Mouse (Mus musculus) liver, postnatal 0 days (tissue): ENCODE results near the gene Klhl10. TPM values are rescaled to one million over a fixed set of nuclear protein-coding genes. Genes with fewer than 3 reads are reported as not detected.

ENCODE experiments used
- ATAC-seq: fragments of 200-750 bp; cut with Nextera tagmentation; 2 replicates; pipeline ENCODE4 v1.8.0; 2017; ENCODE audit warnings: mild to moderate bottlenecking, moderate library complexity
- DNase-seq: peaks from one replicate; pipeline ENCODE4 v3.0.0-alpha.2; 2016
- H3K27ac ChIP-seq: fragments of 300-500 bp; sonication (generic); 2 replicates; pipeline ENCODE4 v1.5.1; 2014; ENCODE audit warnings: antibody characterized with exemption, moderate library complexity, mild to moderate bottlenecking, low read depth
- H3K27me3 ChIP-seq: fragments of 300-500 bp; sonication (generic); 2 replicates; pipeline ENCODE4 v1.6.1; 2014; ENCODE audit warnings: low read length, control low read depth, mixed read lengths; ENCODE audit not compliant: insufficient read depth
- H3K36me3 ChIP-seq: fragments of 300-500 bp; sonication (generic); replicated peaks from 2 replicates; pipeline ENCODE4 v1.6.1; 2014; ENCODE audit warnings: mild to moderate bottlenecking, control low read depth, low read length, moderate library complexity, mixed read lengths; ENCODE audit not compliant: insufficient read depth
- H3K4me1 ChIP-seq: fragments of 300-500 bp; sonication (generic); 2 replicates; pipeline ENCODE4 v1.6.1; 2014; ENCODE audit warnings: antibody characterized with exemption, mild to moderate bottlenecking, control low read depth; ENCODE audit not compliant: insufficient read depth
- H3K4me2 ChIP-seq: fragments of 300-500 bp; sonication (generic); 2 replicates; pipeline ENCODE4 v1.6.1; 2014; ENCODE audit warnings: low read depth, mild to moderate bottlenecking, low read length, moderate library complexity, mixed read lengths
- H3K4me3 ChIP-seq: fragments of 300-500 bp; sonication (generic); 2 replicates; pipeline ENCODE4 v1.5.1; 2014; ENCODE audit warnings: low read depth, low read length
- H3K9ac ChIP-seq: fragments of 300-500 bp; sonication (generic); replicated peaks from 2 replicates; pipeline ENCODE4 v1.6.1; 2014; ENCODE audit warnings: mild to moderate bottlenecking, moderate library complexity
- H3K9me3 ChIP-seq: fragments of 300-500 bp; sonication (generic); 2 replicates; pipeline ENCODE4 v1.6.1; 2016; ENCODE audit warnings: mild to moderate bottlenecking, control low read depth, low read length, mixed read lengths
- CTCF ChIP-seq: sonication (generic); IDR thresholded peaks from 2 replicates; pipeline ENCODE4 v1.5.1; 2016; ENCODE audit warnings: antibody characterized with exemption, low read depth
- EP300 ChIP-seq: IDR thresholded peaks from 2 replicates; pipeline ENCODE4 v1.6.1; 2016; ENCODE audit warnings: antibody characterized with exemption, low read depth, mild to moderate bottlenecking
- WGBS: fragments of 180-500 bp; shearing (Covaris S2); extraction: QIAGEN DNeasy Blood & Tissue Kit; methylation state at CpG from one replicate; pipeline ENCODE4 v1.1.7; 2014; ENCODE audit not compliant: insufficient replicate concordance; 5-methylcytosine and 5-hydroxymethylcytosine counted together
- polyA plus RNA-seq: library from polyadenylated mRNA; unstranded; fragments of >200 nt; fragmentation: Nextera tagmentation; extraction: Ambion mirVana; gene quantifications from 2 replicates; pipeline ENCODE4 v1.2.1, GENCODE M21; 2015

Klhl10 gene
- polyA plus RNA-seq, 1 experiment from 2014 or later = 0.07 TPM

DNA sequence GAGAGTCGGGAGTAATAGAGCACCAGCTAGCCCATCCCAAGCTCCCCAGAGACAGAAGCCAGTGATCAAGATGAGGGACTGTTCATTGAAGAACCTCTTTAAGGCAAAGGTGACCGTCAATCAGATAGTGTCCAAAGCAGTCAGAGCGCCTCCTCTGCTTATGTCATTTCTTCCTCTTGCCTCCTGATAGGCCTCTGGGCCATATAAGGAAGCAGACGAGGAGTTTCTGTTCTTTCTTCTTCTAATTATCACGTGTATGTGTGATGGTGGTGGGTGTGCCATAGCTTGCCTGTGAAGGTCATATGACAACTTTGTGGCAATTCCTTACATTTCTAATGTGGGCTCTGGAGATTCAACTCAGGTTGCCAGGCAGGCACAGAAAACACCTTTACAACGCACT, 40.9 kb upstream of the Klhl10 start:
- H3K9me3 ChIP-seq = no peaks in the 10 kb centered on the region
- no peak for ATAC-seq
- no peak overlapping the region for H3K9ac ChIP-seq
- peaks cover 12% of the 10 kb centered on the region for H3K4me1 ChIP-seq
- 49% methylated on average over 6 of the region's 6 CpGs for WGBS
- no peaks in the 10 kb centered on the region for H3K27me3 ChIP-seq
- TF ChIP-seq CTCF (no peak), EP300 (no peak)
- no peak overlapping the region for H3K4me3 ChIP-seq
- no peak for DNase-seq
- no peak overlapping the region for H3K27ac ChIP-seq
- H3K36me3 ChIP-seq = no peaks in the 10 kb centered on the region
- H3K4me2 ChIP-seq = no peak overlapping the region

DNA sequence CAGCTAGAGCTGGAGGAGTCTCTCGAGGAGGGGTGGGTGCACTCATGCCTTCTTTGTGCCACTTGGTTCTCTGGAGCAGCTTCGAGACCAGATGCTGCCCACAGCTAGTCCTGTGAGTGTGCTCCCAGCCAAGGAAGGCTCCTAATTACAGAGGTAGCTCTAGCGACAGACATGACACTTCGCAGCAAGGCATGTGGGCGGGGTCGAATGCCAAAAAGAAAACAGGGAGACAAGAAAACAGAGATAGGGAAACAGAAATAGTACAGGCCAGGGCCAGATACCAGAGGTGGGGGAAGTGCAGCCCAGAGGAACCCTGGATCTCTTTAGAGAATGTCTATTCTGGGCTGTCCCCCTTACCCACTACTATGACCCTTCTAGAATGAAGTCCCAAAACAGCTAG, 39.5 kb upstream of the Klhl10 start:
- H3K9ac ChIP-seq = no peak overlapping the region
- 22% methylated on average over 6 of the region's 6 CpGs for WGBS
- H3K27ac ChIP-seq = no peak overlapping the region
- no peaks in the 10 kb centered on the region for H3K9me3 ChIP-seq
- H3K4me3 ChIP-seq = no peak overlapping the region
- no peaks in the 10 kb centered on the region for H3K27me3 ChIP-seq
- H3K36me3 ChIP-seq = no peaks in the 10 kb centered on the region
- no peak for ATAC-seq
- TF ChIP-seq EP300 (no peak), CTCF (no peak)
- no peak for DNase-seq
- H3K4me2 ChIP-seq = no peak overlapping the region
- peaks cover 7% of the 10 kb centered on the region for H3K4me1 ChIP-seq

DNA sequence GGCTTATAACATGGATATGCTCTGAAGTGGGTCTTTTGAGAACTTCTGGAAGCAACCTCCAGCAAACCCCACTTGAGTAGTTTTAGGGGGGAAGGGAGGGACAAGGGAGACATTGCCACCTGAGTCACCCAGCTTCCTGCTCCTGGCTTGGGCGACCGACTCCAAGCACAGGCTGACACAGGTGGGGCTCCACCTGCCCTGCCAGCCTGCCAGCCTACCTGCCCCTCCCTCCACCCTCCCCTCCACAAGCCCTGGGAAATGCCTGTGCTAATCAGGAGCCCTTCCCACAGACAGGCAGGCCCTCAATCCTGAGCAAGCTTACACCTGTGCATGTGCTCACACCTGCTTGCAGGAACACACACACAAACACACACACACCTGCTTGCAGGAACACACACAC, 39.0 kb upstream of the Klhl10 start:
- no peaks in the 10 kb centered on the region for H3K9me3 ChIP-seq
- no peaks in the 10 kb centered on the region for H3K27me3 ChIP-seq
- no peaks in the 10 kb centered on the region for H3K36me3 ChIP-seq
- H3K4me2 ChIP-seq = no peak overlapping the region
- ATAC-seq = no peak
- peaks cover 7% of the 10 kb centered on the region for H3K4me1 ChIP-seq
- no peak overlapping the region for H3K4me3 ChIP-seq
- WGBS = 58% methylated on average over 2 of the region's 2 CpGs
- no peak overlapping the region for H3K27ac ChIP-seq
- TF ChIP-seq EP300 = no peak
- TF ChIP-seq CTCF = no peak
- H3K9ac ChIP-seq = no peak overlapping the region
- DNase-seq = no peak

DNA sequence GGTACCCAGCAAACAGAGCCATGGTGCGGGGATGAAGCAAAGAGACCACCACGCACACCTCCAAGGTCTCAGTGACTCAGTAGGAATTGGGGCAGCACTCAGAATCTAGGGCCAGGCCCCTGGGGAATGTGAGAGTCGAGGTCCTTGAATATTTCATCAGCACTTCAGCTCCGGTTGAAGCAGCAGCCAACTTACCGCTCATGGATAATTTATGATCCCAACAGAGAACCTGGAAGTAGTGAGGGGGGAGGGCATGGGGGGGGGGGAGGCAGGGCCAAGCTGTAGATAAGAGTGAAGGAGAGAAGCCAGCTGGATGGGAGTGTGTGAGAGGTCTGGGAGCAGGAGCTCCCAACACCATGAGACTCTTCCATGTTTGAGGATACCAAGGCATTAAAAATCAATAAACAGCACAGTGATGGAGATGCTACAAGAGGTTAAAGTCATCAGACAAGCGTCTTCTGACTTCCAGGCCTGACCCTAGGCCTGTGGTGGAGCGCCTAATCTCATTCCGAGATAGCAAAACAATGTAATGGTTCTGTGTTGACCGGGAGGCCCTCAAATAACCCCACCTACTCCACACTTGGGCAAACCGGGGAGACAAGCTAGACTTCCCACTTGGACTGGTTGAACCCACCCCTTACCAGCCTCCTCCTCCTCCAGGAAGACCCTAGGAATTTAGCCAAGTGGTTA, 38.1 kb upstream of the Klhl10 start:
- WGBS = 60% methylated on average over 10 of the region's 10 CpGs
- peaks cover 7% of the 10 kb centered on the region for H3K4me1 ChIP-seq
- no peak for TF ChIP-seq CTCF
- no peak for TF ChIP-seq EP300
- no peaks in the 10 kb centered on the region for H3K27me3 ChIP-seq
- DNase-seq = no peak
- H3K27ac ChIP-seq = no peak overlapping the region
- no peak overlapping the region for H3K4me2 ChIP-seq
- no peaks in the 10 kb centered on the region for H3K9me3 ChIP-seq
- H3K9ac ChIP-seq = no peak overlapping the region
- no peak for ATAC-seq
- H3K36me3 ChIP-seq = no peaks in the 10 kb centered on the region
- no peak overlapping the region for H3K4me3 ChIP-seq

DNA sequence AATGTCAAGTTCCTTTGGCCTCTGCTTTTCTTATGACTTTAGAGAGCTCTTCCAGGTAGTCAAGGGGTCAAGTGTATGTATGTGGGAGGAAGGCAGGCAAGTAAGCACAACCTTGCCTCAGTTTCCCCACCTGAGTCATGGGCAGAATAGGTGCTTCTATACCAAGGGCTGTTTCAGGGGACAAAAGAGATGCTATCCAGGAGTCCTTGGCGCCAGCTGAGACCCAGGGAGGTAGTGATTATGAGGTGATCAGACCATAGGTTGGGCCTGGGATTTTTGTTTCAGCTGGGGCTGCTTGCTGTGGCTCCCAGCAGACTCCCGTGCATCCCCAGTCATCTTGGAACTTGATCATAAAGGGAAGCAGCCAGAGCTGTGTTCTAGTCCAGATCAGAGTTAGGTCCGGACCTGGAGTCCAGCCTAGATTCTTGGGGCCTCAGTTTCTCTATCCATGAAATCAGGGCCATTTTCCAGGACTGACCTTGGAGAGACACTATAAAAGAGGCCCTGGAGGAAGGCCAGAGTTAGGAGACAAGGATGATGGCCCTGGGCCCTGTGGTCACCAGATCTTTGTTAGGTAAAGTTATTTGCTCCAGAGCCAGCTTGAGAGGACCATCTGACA, 37.2 kb upstream of the Klhl10 start:
- H3K9ac ChIP-seq = no peak overlapping the region
- TF ChIP-seq EP300 (no peak), CTCF (no peak)
- 77% methylated on average over 3 of the region's 3 CpGs for WGBS
- no peak overlapping the region for H3K27ac ChIP-seq
- H3K4me2 ChIP-seq = no peak overlapping the region
- no peaks in the 10 kb centered on the region for H3K27me3 ChIP-seq
- DNase-seq = no peak
- no peaks in the 10 kb centered on the region for H3K36me3 ChIP-seq
- peaks cover 7% of the 10 kb centered on the region for H3K4me1 ChIP-seq
- H3K9me3 ChIP-seq = no peaks in the 10 kb centered on the region
- no peak for ATAC-seq
- no peak overlapping the region for H3K4me3 ChIP-seq

DNA sequence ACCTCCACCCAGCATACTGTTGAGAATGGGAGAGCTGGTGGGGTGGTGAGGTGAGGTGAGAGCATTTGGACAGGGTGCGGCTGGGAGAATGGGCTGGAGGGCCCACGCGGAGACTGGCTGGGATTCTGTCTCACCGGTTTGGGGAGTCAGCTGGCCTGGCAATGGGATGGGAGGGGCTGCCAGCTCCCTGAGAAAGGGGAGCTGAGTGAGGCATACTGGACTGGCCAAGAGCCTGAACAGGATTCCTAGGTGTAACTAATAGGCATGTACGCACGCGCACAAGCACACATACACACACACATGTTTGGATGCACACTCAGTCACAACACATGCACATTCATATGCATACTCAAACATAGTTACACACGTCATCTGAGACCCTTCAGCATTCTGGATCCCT, 35.4 kb upstream of the Klhl10 start:
- no peak for DNase-seq

More for the DNA sequence above, 35.4 kb upstream of the Klhl10 start:
- Histone ChIP-seq H3K36me3 (no peaks in the 10 kb centered on the region), H3K27ac (no peak overlapping the region), H3K9ac (no peak overlapping the region), H3K4me1 (peaks cover 7% of the 10 kb centered on the region), H3K4me3 (no peak overlapping the region), H3K27me3 (no peaks in the 10 kb centered on the region), H3K4me2 (no peak overlapping the region), H3K9me3 (no peaks in the 10 kb centered on the region)
- 78% methylated on average over 8 of the region's 8 CpGs for WGBS
- no peak for TF ChIP-seq CTCF
- TF ChIP-seq EP300 = no peak
- no peak for ATAC-seq
